Mouse (Mus musculus): Measurements from ENCODE around the gene Cfap157. TPM values are rescaled to one million over a fixed set of nuclear protein-coding genes. Genes with fewer than 3 reads are reported as not detected.
A peak's percentile ranks its signal among the peaks of the same experiment; 100 is the strongest.

Gene Cfap157
- polyA plus RNA-seq, 2 experiments: 0.04 to 0.11 TPM

DNA sequence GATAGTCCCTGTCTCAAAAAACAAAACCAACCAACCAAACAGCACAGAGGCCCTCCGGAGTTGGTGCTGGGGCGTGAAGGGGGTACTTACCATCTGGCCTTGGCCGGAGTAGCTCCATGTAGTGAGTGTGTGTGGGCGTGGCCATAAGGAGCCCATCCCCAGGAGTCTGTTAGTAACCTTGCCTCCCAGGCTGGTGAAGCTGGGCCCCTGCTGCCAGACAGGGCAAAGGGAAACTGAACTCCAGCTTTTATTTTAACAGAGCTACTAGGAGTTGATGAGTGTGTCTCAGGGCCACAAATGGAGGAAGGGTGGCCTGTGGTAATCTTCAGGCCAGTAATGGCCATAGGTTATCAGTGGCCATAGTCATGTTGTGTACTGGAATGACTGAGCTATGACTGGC is 49.7 kb downstream of the Cfap157 start:
- Histone ChIP-seq H3K4me1 (ENCODE audit: control insufficient read depth, insufficient read depth, low read length) (peaks cover 26% of the 10 kb centered on the region), H3K36me3 (ENCODE audit: control insufficient read depth, insufficient read depth, low read length) (no peaks in the 10 kb centered on the region), H3K9me3 (ENCODE audit: control insufficient read depth, low read length) (no peaks in the 10 kb centered on the region), H3K9ac (ENCODE audit: low read depth, low read length, severe bottlenecking) (no peak overlapping the region; the same call in 1 of the 2 replicates), H3K27ac (replicated peaks; ENCODE audit: low read depth, low read length) (no peak overlapping the region), H3K4me3 (replicated peaks; ENCODE audit: low read length) (no peak overlapping the region), H3K27me3 (ENCODE audit: control insufficient read depth, insufficient read depth, low read length) (no peaks in the 10 kb centered on the region), H3K4me2 (replicated peaks; ENCODE audit: low read depth, low read length, severe bottlenecking) (no peak overlapping the region)
- DNase-seq (ENCODE audit: low spot score) (no peak), ATAC-seq (ENCODE audit: low FRiP score, low read depth) (no peak)
- WGBS: 34% methylated on average over 4 of the region's 4 CpGs
- no peak for TF ChIP-seq POLR2A (IDR thresholded peaks at IDR 0.05; ENCODE audit: borderline replicate concordance, extremely low read depth, insufficient read depth, insufficient read length)

DNA sequence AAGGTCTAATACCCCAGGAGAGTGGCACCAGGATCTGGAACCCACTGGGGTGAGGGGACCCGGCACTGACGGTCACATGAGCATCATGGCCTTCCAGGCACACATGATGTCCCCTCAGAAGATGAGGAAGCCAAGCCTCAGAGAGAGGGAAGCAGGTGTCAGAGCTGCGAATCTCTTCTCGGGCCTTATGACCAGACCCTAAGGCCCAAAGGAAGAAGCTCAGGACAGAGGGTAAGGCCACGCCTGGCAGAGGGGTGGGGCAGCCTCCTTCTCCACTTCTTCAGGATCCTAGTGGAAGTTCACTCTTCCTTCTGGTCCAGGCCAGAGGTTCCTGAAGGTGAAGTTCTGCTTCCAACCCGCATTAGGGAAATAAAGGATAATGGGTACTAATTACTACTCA is 51.5 kb downstream of the Cfap157 start:
- H3K9ac ChIP-seq (ENCODE audit: low read depth, low read length, severe bottlenecking): no peak overlapping the region
- no peak overlapping the region for H3K27ac ChIP-seq (replicated peaks; ENCODE audit: low read depth, low read length)
- 78% methylated on average over 6 of the region's 6 CpGs for WGBS
- no peak for ATAC-seq (ENCODE audit: low FRiP score, low read depth)
- no peak overlapping the region for H3K4me3 ChIP-seq (replicated peaks; ENCODE audit: low read length)
- peaks cover 36% of the 10 kb centered on the region for H3K4me1 ChIP-seq (ENCODE audit: control insufficient read depth, insufficient read depth, low read length)
- H3K36me3 ChIP-seq (ENCODE audit: control insufficient read depth, insufficient read depth, low read length): no peaks in the 10 kb centered on the region
- H3K27me3 ChIP-seq (ENCODE audit: control insufficient read depth, insufficient read depth, low read length): no peaks in the 10 kb centered on the region
- DNase-seq (ENCODE audit: low spot score): no peak
- no peak for TF ChIP-seq POLR2A (IDR thresholded peaks at IDR 0.05; ENCODE audit: borderline replicate concordance, extremely low read depth, insufficient read depth, insufficient read length)
- H3K4me2 ChIP-seq (replicated peaks; ENCODE audit: low read depth, low read length, severe bottlenecking): no peak overlapping the region
- H3K9me3 ChIP-seq (ENCODE audit: control insufficient read depth, low read length): no peaks in the 10 kb centered on the region

DNA sequence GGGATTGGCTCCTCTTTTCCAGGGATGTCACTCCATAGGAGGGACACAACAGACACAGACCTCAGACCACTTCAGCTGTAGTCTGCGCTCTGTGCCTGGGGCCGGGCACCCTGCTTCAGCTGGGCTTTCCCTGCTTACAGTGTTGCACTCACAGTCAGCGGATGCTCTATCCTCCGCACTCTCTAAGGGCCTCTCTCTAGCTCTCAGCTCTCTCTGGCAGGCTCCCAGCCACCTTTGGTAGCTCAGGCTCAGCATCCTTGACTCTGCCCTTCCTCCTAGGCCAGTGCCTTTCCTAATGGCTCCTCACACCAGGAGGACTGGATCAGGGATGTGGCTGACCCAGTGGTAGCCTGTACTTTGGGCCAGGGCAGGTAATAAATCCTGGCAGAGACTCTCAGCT is 52.3 kb downstream of the Cfap157 start:
- H3K4me3 ChIP-seq (replicated peaks; ENCODE audit: low read length): no peak overlapping the region
- no peaks in the 10 kb centered on the region for H3K27me3 ChIP-seq (ENCODE audit: control insufficient read depth, insufficient read depth, low read length)
- TF ChIP-seq POLR2A (IDR thresholded peaks at IDR 0.05; ENCODE audit: borderline replicate concordance, extremely low read depth, insufficient read depth, insufficient read length): no peak
- ATAC-seq (ENCODE audit: low FRiP score, low read depth) (no peak), DNase-seq (ENCODE audit: low spot score) (no peak)
- peak overlapping the region; percentile 33; the same call in 1 of the 2 replicates for H3K27ac ChIP-seq (replicated peaks; ENCODE audit: low read depth, low read length)
- no peak overlapping the region for H3K4me2 ChIP-seq (replicated peaks; ENCODE audit: low read depth, low read length, severe bottlenecking)
- peak overlapping the region; percentile 12; the same call in 1 of the 2 replicates for H3K9ac ChIP-seq (ENCODE audit: low read depth, low read length, severe bottlenecking)
- 72% methylated on average over 4 of the region's 4 CpGs for WGBS
- no peaks in the 10 kb centered on the region for H3K9me3 ChIP-seq (ENCODE audit: control insufficient read depth, low read length)
- H3K4me1 ChIP-seq (ENCODE audit: control insufficient read depth, insufficient read depth, low read length): peaks cover 39% of the 10 kb centered on the region
- no peaks in the 10 kb centered on the region for H3K36me3 ChIP-seq (ENCODE audit: control insufficient read depth, insufficient read depth, low read length)

DNA sequence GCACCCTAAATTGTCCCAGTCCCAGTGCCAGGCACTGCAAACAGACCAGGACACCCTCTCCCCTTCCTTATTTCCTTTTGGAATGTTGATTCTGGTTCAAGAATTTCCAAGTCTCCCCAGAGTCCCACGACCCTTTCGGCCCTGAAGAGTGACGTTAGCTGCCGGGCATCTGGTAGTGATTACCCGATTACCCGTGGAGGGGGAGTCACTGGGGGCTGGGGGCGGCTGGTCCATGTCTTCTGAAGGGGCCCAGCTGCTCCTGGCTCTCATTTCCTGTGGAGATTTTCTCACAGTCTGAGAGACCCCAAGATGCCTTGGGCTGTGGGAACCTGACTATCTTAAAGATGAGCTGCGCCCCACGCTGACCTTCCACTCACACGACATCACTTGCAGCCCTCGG is 53.4 kb downstream of the Cfap157 start:
- ATAC-seq (ENCODE audit: low FRiP score, low read depth) (peak; percentile 41), DNase-seq (ENCODE audit: low spot score) (peak; percentile 73)
- Histone ChIP-seq H3K36me3 (ENCODE audit: control insufficient read depth, insufficient read depth, low read length) (no peaks in the 10 kb centered on the region), H3K4me2 (replicated peaks; ENCODE audit: low read depth, low read length, severe bottlenecking) (peak overlapping the region; percentile 28), H3K4me1 (ENCODE audit: control insufficient read depth, insufficient read depth, low read length) (peaks cover 39% of the 10 kb centered on the region), H3K9ac (ENCODE audit: low read depth, low read length, severe bottlenecking) (0 out of 2 replicates have a peak overlapping the region, but pooled peaks have one; percentile 18), H3K9me3 (ENCODE audit: control insufficient read depth, low read length) (no peaks in the 10 kb centered on the region), H3K27ac (replicated peaks; ENCODE audit: low read depth, low read length) (peak overlapping the region; percentile 68), H3K27me3 (ENCODE audit: control insufficient read depth, insufficient read depth, low read length) (no peaks in the 10 kb centered on the region), H3K4me3 (replicated peaks; ENCODE audit: low read length) (no peak overlapping the region)
- 4% methylated on average over 11 of the region's 11 CpGs for WGBS
- no peak for TF ChIP-seq POLR2A (IDR thresholded peaks at IDR 0.05; ENCODE audit: borderline replicate concordance, extremely low read depth, insufficient read depth, insufficient read length)

DNA sequence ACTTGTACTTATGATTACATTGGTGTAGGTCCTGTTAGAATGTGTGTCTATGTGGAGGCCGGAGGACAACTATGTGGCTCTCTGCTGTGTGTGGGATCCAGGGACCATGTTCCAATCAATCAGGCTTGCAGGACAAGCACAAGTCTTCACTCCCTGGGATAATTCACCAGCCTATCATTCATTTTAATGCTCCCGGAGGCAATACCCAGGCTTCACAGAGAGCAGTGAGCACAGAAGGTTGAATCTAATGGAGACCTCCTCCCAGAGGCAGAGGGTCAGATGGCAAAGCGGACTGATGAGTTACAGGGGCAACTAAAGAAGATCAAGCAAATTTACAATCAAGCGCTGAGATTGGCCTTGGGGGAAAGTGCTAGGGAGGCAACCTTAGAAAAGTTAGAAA is 54.7 kb downstream of the Cfap157 start:
- Histone ChIP-seq H3K9ac (ENCODE audit: low read depth, low read length, severe bottlenecking) (no peak overlapping the region), H3K36me3 (ENCODE audit: control insufficient read depth, insufficient read depth, low read length) (no peaks in the 10 kb centered on the region), H3K27me3 (ENCODE audit: control insufficient read depth, insufficient read depth, low read length) (no peaks in the 10 kb centered on the region), H3K9me3 (ENCODE audit: control insufficient read depth, low read length) (no peaks in the 10 kb centered on the region), H3K4me1 (ENCODE audit: control insufficient read depth, insufficient read depth, low read length) (peaks cover 37% of the 10 kb centered on the region), H3K27ac (replicated peaks; ENCODE audit: low read depth, low read length) (no peak overlapping the region), H3K4me3 (replicated peaks; ENCODE audit: low read length) (no peak overlapping the region), H3K4me2 (replicated peaks; ENCODE audit: low read depth, low read length, severe bottlenecking) (0 out of 2 replicates have a peak overlapping the region, but pooled peaks have one; percentile 28)
- ATAC-seq (ENCODE audit: low FRiP score, low read depth) (no peak), DNase-seq (ENCODE audit: low spot score) (no peak)
- 54% methylated on average over 4 of the region's 4 CpGs for WGBS
- no peak for TF ChIP-seq POLR2A (IDR thresholded peaks at IDR 0.05; ENCODE audit: borderline replicate concordance, extremely low read depth, insufficient read depth, insufficient read length)

DNA sequence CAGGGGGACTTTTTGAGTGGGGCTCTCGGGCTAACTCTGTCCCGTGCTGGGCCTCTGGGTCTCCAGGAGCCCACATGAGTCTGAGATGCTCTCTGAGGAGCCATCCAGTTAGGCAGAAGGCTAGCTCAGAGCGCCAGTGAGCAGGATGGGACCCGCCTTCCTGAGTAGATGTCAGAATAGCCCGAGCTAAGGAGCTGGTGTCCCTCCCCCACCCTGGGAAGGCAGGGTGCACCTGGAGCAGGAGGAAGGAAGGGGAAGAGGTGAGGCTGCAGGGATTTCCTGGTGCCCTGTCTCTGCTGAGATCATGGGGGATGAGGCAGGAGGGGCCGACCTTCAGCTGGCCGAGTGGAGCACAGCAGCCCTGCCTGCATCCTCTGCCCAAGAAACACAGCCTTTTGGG is 55.8 kb downstream of the Cfap157 start:
- peak overlapping the region; percentile 7; the same call in 1 of the 2 replicates for H3K9ac ChIP-seq (ENCODE audit: low read depth, low read length, severe bottlenecking)
- no peaks in the 10 kb centered on the region for H3K9me3 ChIP-seq (ENCODE audit: control insufficient read depth, low read length)
- no peaks in the 10 kb centered on the region for H3K36me3 ChIP-seq (ENCODE audit: control insufficient read depth, insufficient read depth, low read length)
- 50% methylated on average over 7 of the region's 7 CpGs for WGBS
- H3K4me2 ChIP-seq (replicated peaks; ENCODE audit: low read depth, low read length, severe bottlenecking): peak overlapping the region; percentile 57
- H3K4me3 ChIP-seq (replicated peaks; ENCODE audit: low read length): peak overlapping the region; percentile 36
- H3K27me3 ChIP-seq (ENCODE audit: control insufficient read depth, insufficient read depth, low read length): no peaks in the 10 kb centered on the region
- DNase-seq (ENCODE audit: low spot score) (no peak), ATAC-seq (ENCODE audit: low FRiP score, low read depth) (no peak)
- TF ChIP-seq POLR2A (IDR thresholded peaks at IDR 0.05; ENCODE audit: borderline replicate concordance, extremely low read depth, insufficient read depth, insufficient read length): no peak
- H3K4me1 ChIP-seq (ENCODE audit: control insufficient read depth, insufficient read depth, low read length): peaks cover 34% of the 10 kb centered on the region
- no peak overlapping the region for H3K27ac ChIP-seq (replicated peaks; ENCODE audit: low read depth, low read length)

All from limb, embryonic 14.5 days (tissue).